Mouse (Mus musculus): ENCODE data around the gene Mex3a.

Mex3a gene

GRCm38 (mm10) chr3:88532299-88532674 is at the start of gene Mex3a:
Gene Mex3a, plus strand, starts transcription at chr3:88532395.
- no peak for DNase-seq

DNA sequence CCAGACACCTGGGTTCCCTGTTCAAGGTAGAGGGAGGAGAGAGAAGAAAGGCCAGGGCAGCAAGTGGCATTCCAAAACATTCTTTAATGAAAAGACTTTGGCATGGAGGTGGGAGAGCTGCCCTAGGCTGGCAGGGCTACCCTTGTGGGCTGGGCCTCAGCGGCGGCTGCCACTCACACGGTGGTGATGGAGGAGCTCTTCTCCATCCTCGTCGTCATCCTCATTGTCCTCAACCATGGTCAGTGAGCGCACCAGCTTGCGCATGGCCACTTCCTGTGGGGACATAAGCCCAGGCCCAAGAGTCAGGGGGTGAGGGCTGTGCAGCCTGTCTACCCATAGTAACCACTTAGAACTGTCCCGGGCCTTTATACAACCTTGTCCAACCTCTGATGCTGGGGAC is 49.1 kb upstream of the Mex3a start:
- DNase-seq: no peak

GRCm38 (mm10) chr3:88483621-88484020 is 48.6 kb upstream of the Mex3a start:
- DNase-seq: no peak

- no peak for DNase-seq
Measured at GRCm38 (mm10) chr3:88484597-88485316, 47.4 kb upstream of the Mex3a start.

- no peak for DNase-seq
Measured at GRCm38 (mm10) chr3:88486043-88486442, 46.2 kb upstream of the Mex3a start.

DNA sequence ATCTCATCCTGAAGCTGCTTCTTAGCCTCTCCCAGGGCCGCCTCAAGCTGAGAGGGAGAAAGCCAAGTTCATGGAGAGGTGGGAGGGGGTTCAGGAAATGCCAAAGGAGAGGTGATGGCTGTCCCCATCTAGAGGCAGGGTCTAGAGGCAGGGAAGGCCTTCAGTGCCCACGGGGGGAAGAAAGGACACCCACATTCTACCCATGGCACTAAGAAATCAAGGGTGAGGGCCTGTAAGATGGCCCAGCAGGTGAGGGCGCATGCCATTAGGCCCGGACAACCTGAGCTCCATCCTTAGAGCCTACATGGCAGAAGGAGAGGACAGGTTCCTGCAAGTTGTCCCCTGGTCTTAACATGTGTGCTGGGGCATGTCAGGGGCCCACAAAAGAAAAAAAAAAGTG is 45.3 kb upstream of the Mex3a start:
- DNase-seq: no peak

- DNase-seq: no peak
Measured at GRCm38 (mm10) chr3:88487396-88487795, 44.8 kb upstream of the Mex3a start.

GRCm38 (mm10) chr3:88493706-88494582 is 38.3 kb upstream of the Mex3a start:
- no peak for DNase-seq

DNA sequence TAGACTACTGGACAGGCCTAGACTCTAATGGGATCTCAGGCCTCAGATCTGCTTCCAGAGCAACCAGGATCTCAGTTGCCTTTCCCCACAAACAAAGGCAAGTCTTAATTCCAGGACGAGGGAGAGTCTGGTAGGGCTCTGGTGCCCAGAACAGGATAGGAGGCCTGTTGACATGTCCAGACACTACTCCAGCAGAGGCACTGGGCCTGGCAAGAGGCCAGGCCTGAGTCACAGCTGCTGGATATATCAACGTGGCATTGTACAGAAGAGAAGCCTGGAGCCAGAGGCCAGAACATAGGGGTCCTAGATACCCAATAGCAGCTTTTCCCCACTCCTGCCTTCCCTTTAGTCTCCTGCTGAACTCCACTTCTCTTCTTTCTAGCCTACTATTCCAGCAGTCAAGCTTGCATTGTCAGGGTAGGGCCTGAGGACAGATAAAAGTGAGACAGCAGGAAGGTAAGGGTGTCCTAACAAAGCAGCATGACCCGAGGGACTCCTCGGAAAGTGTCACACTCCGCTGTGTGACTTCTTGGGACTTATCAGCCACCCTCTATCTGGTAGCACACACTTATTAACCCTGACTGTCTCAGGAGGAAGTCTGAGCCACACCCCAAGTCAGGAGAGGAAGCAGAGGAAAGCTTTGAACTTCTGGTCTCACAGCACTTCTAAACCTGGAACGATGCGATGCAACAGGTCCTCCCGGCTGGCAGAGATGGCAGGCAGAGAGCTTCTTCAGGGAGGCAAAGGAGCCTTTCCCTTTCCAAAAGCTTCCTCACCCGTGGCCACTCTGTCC is 37.2 kb upstream of the Mex3a start:
- peak; percentile 85 for DNase-seq

DNA sequence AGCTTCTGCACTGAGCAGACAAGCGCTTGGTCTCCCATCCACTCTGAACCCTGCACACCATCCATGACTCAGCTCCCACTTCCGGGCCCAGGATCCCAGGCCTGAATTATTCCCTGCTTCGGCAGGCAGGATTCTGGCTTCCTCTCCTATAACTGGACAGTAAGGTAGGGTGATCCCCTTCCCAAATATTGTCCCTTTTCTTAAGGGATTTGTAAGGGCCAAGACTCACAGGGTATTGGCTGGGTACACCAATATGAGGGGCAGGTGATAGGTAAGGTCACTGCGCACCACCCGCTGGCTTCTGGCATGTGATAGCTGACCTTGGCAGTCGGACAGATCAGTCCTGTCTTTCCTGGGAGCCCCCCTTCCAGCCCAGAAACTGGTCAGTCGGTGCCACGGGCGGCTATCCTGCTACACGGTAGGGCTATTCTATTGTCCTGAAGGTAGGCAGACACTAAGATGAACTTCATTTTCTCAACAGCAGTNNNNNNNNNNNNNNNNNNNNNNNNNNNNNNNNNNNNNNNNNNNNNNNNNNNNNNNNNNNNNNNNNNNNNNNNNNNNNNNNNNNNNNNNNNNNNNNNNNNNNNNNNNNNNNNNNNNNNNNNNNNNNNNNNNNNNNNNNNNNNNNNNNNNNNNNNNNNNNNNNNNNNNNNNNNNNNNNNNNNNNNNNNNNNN is 36.3 kb upstream of the Mex3a start:
- no peak for DNase-seq

- DNase-seq: no peak
Measured at GRCm38 (mm10) chr3:88499580-88499979, 32.6 kb upstream of the Mex3a start.

DNA sequence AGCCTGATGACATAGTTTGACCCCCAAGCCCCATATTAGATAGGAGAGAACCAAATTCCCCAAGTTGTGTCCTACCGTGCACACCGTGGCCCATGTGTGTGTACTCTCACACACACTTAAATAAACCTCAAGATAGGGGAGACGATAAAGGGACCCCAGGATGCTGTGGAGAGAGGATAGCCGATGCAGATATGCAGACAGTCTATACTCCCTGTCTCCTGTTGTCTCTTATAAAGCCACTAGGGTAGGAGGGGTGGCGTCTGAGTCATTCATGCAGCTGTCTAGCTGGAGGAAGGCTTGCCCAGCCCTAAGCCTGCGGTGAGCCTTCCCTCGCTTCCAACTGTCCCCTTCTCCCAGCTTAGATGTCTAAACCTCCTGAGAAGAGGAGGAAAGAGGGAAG is 32.1 kb upstream of the Mex3a start:
- DNase-seq: no peak

DNA sequence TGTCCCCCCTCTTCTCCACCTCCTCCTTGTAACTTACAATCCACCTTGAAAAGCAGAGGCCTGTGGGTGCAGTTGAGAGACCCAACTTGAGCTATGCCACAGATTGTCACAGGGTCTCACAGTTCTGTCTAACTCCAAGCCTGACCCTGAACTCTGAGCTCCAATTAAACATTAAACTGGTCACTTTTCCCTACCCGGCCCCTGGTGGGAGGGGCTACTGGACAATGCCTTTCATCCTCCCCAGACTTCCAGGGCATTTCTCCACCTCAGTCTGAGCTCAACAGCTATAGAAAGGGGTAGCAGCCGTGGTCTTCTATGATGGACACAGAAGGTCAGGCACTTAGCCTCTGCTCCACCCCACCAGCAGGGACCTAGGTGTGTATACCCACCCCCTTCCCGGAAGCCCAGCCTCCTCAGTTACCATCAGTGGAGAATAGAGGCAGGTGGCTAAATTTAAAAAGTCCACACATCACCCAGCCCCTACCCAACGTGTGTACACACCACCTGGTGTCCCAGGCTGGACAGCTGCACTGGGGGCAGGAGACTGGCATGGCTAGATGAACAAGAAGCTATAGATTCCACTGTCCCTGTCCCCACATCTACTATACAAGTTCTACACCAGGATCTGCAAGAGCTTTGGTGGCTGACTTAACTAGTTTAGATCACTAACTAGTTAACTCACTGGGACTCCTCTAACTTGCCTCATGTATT is 31.4 kb upstream of the Mex3a start:
- no peak for DNase-seq

GRCm38 (mm10) chr3:88501366-88502030 is 30.7 kb upstream of the Mex3a start:
- DNase-seq: no peak

- DNase-seq: no peak
Measured at GRCm38 (mm10) chr3:88502031-88502571, 30.1 kb upstream of the Mex3a start.

GRCm38 (mm10) chr3:88502641-88503504 is 29.3 kb upstream of the Mex3a start:
- peak; percentile 94 for DNase-seq

- DNase-seq: no peak
Measured at GRCm38 (mm10) chr3:88503505-88503863, 28.7 kb upstream of the Mex3a start.

- no peak for DNase-seq
Measured at GRCm38 (mm10) chr3:88503881-88504746, 28.1 kb upstream of the Mex3a start.

GRCm38 (mm10) chr3:88505081-88505480 is 27.1 kb upstream of the Mex3a start:
- DNase-seq: no peak
